Comparison of ENCODE assay signal across 34 mouse cellular contexts in the genomic region with DNA sequence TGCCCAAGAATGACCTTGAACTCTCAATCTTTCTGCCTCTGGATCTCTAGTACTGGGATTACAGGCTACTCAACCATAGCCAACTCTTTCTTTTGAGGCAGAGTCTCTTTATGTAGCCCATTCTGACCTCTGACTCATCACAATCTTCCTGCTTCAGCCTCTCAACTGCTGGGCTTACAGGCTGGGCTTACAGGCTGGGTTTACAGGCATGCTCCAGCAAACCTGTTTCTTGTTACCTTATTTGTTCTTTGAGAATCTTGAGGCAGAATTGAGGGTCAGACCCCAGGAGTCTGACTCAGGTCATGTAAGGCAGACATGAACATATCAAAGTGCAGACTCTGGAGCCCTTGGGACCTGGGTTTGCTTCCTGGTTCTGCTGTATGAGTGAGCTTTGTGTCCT. TPM values are rescaled to one million over a fixed set of nuclear protein-coding genes. Genes with fewer than 3 reads are reported as not detected.
"Had no signal": no experiment of that assay in that cellular context is flagged by ENCODE, and none has a peak within 500 bp of the region (broad histone marks: within the 10 kb centered on the region; RNA-seq: fewer than 3 reads in every experiment).

No protein-coding gene starts in this region.

- H3K36me3 ChIP-seq: embryonic facial prominence, embryonic 10.5 days; embryonic facial prominence, embryonic 12.5 days; embryonic facial prominence, embryonic 13.5 days; embryonic facial prominence, embryonic 15.5 days; forebrain, embryonic 10.5 days; forebrain, embryonic 12.5 days; forebrain, embryonic 15.5 days had no signal

- H3K9me3 ChIP-seq: embryonic facial prominence, embryonic 10.5 days; embryonic facial prominence, embryonic 12.5 days; embryonic facial prominence, embryonic 13.5 days; embryonic facial prominence, embryonic 15.5 days; forebrain, embryonic 10.5 days; forebrain, embryonic 12.5 days; forebrain, embryonic 13.5 days; forebrain, embryonic 15.5 days had no signal

- H3K9ac ChIP-seq: embryonic facial prominence, embryonic 12.5 days; embryonic facial prominence, embryonic 13.5 days; embryonic facial prominence, embryonic 15.5 days; forebrain, embryonic 12.5 days; forebrain, embryonic 13.5 days; forebrain, embryonic 15.5 days; forebrain, postnatal 0 days had no signal

- H3K4me2 ChIP-seq: embryonic facial prominence, embryonic 12.5 days; embryonic facial prominence, embryonic 13.5 days; embryonic facial prominence, embryonic 15.5 days; forebrain, embryonic 12.5 days; forebrain, embryonic 13.5 days; forebrain, embryonic 15.5 days had no signal

- H3K4me1 ChIP-seq: embryonic facial prominence, embryonic 10.5 days; embryonic facial prominence, embryonic 12.5 days; embryonic facial prominence, embryonic 13.5 days; embryonic facial prominence, embryonic 15.5 days; forebrain, embryonic 10.5 days; forebrain, embryonic 12.5 days; forebrain, embryonic 13.5 days; forebrain, embryonic 15.5 days had no signal

- DNase-seq: cerebellum, adult 9-10 months; cerebellum, adult 9-11 months; cerebellum, postnatal 10 days; cerebellum, postnatal 14 days; cerebellum, postnatal 25 days; cerebellum, postnatal 36 days; embryo, embryonic 11 days; forebrain, postnatal 0 days; gastrocnemius, adult 2 months; gastrocnemius, postnatal 10 days; gastrocnemius, postnatal 14 days; gastrocnemius, postnatal 25 days; gastrocnemius, postnatal 36 days; heart, adult 11 months; heart, adult 18-20 months; heart, adult 2 months had no signal

- H3K4me3 ChIP-seq: embryonic facial prominence, embryonic 10.5 days; embryonic facial prominence, embryonic 12.5 days; embryonic facial prominence, embryonic 13.5 days; embryonic facial prominence, embryonic 15.5 days; erythroblast, embryonic 14.5 days; forebrain, embryonic 10.5 days; forebrain, embryonic 12.5 days; forebrain, embryonic 13.5 days; forebrain, embryonic 15.5 days; gastrocnemius, adult 2 months; heart, adult 2 months had no signal

- H3K27ac ChIP-seq: embryonic facial prominence, embryonic 10.5 days; embryonic facial prominence, embryonic 12.5 days; embryonic facial prominence, embryonic 13.5 days; embryonic facial prominence, embryonic 15.5 days; forebrain, embryonic 10.5 days; forebrain, embryonic 12.5 days; forebrain, embryonic 13.5 days; forebrain, embryonic 15.5 days; gastrocnemius, adult 2 months; heart, adult 2 months had no signal

- H3K27me3 ChIP-seq: embryonic facial prominence, embryonic 12.5 days; embryonic facial prominence, embryonic 13.5 days; embryonic facial prominence, embryonic 15.5 days; forebrain, embryonic 13.5 days; forebrain, embryonic 15.5 days had no signal

- ATAC-seq: forebrain, embryonic 13.5 days; forebrain, embryonic 14.5 days; forebrain, embryonic 15.5 days; forebrain, embryonic 16.5 days; forebrain, postnatal 0 days had no signal

RNA-seq across cellular contexts. Expression of a gene that starts 38.5 kb away (rescaled TPM):
- total RNA-seq: forebrain, postnatal 0 days; granulocyte monocyte progenitor cell, adult 5-6 weeks; heart, adult 18-20 months; heart, adult 2 months; heart, adult 8-10 months had no signal
- polyA plus RNA-seq: cortical plate, adult 2 months; embryonic facial prominence, embryonic 10.5 days; embryonic facial prominence, embryonic 11.5 days; embryonic facial prominence, embryonic 12.5 days; embryonic facial prominence, embryonic 13.5 days; embryonic facial prominence, embryonic 14.5 days; embryonic facial prominence, embryonic 15.5 days; erythroblast, embryonic 14.5 days; forebrain, embryonic 10.5 days; forebrain, embryonic 11.5 days; forebrain, embryonic 12.5 days; forebrain, embryonic 13.5 days; forebrain, embryonic 14.5 days; forebrain, embryonic 15.5 days; forebrain, embryonic 16.5 days; forebrain, postnatal 0 days; frontal cortex, adult 2 months; heart, adult 2 months had no signal
